Mouse (Mus musculus) kidney, embryonic 14.5 days (tissue): ENCODE results near the gene Hist1h2ah. TPM values are rescaled to one million over a fixed set of nuclear protein-coding genes. Genes with fewer than 3 reads are reported as not detected.
A peak's percentile ranks its signal among the peaks of the same experiment; 100 is the strongest.

Experiments used
- ATAC-seq: fragments of 200-750 bp; cut with Nextera tagmentation; 2 replicates; pipeline ENCODE4 v1.8.0; 2017; ENCODE audit warnings: moderate number of reproducible peaks, mild to moderate bottlenecking, moderate TSS enrichment, moderate library complexity; ENCODE audit not compliant: low FRiP score, low TSS enrichment
- H3K27ac ChIP-seq: fragments of 300-500 bp; sonication (generic); 2 replicates; pipeline ENCODE4 v1.5.1; 2014; ENCODE audit warnings: low read depth, mild to moderate bottlenecking, low read length, moderate library complexity, mixed read lengths
- H3K27me3 ChIP-seq: fragments of 300-500 bp; sonication (generic); 2 replicates; pipeline ENCODE4 v1.6.1; 2014; ENCODE audit warnings: mild to moderate bottlenecking, low read length; ENCODE audit not compliant: control insufficient read depth, insufficient read depth
- H3K36me3 ChIP-seq: fragments of 300-500 bp; sonication (generic); 2 replicates; pipeline ENCODE4 v1.6.1; 2014; ENCODE audit warnings: low read length, mixed read lengths; ENCODE audit not compliant: control insufficient read depth, insufficient read depth
- H3K4me1 ChIP-seq: fragments of 300-500 bp; sonication (generic); 2 replicates; pipeline ENCODE4 v1.6.1; 2014; ENCODE audit warnings: low read length, mixed read lengths; ENCODE audit not compliant: control insufficient read depth, insufficient read depth
- H3K4me2 ChIP-seq: fragments of 300-500 bp; sonication (generic); replicated peaks from 2 replicates; pipeline ENCODE4 v1.6.1; 2014; ENCODE audit warnings: low read depth, mild to moderate bottlenecking, low read length
- H3K4me3 ChIP-seq: fragments of 300-500 bp; sonication (generic); 2 replicates; pipeline ENCODE4 v1.5.1; 2014; ENCODE audit warnings: mild to moderate bottlenecking, low read length
- H3K9ac ChIP-seq: fragments of 300-500 bp; sonication (generic); 2 replicates; pipeline ENCODE4 v1.6.1; 2014; ENCODE audit warnings: low read depth, mild to moderate bottlenecking, low read length, moderate library complexity
- H3K9me3 ChIP-seq: fragments of 300-500 bp; sonication (generic); 2 replicates; pipeline ENCODE4 v1.6.1; 2016; ENCODE audit warnings: low read length; ENCODE audit not compliant: control insufficient read depth
- WGBS: fragments of 180-500 bp; shearing (Covaris S2); extraction: QIAGEN DNeasy Blood & Tissue Kit; methylation state at CpG from one replicate; pipeline ENCODE4 v1.1.7; 2014; 5-methylcytosine and 5-hydroxymethylcytosine counted together
- polyA plus RNA-seq: library from polyadenylated mRNA; unstranded; fragments of >200 nt; fragmentation: Nextera tagmentation; extraction: Ambion mirVana; gene quantifications from 2 replicates; pipeline ENCODE4 v1.2.1, GENCODE M21; 2014

Gene Hist1h2ah
- polyA plus RNA-seq, 1 experiment from 2014 or later: 14.9 TPM

- WGBS: under 1% methylated on average over 20 of the region's 24 CpGs
- Histone ChIP-seq H3K9ac (peak overlapping the region; percentile 69), H3K4me2 (peak overlapping the region; percentile 72), H3K36me3 (no peaks in the 10 kb centered on the region), H3K4me1 (peaks cover 17% of the 10 kb centered on the region), H3K4me3 (peak overlapping the region; percentile 43), H3K27me3 (no peaks in the 10 kb centered on the region), H3K9me3 (no peaks in the 10 kb centered on the region), H3K27ac (peak overlapping the region; percentile 98)
- peak; percentile 7; the same call in 1 of the 2 replicates for ATAC-seq
Measured at GRCm38 (mm10) chr13:22040464-22041141, 5.2 kb upstream of the Hist1h2ah start.

DNA sequence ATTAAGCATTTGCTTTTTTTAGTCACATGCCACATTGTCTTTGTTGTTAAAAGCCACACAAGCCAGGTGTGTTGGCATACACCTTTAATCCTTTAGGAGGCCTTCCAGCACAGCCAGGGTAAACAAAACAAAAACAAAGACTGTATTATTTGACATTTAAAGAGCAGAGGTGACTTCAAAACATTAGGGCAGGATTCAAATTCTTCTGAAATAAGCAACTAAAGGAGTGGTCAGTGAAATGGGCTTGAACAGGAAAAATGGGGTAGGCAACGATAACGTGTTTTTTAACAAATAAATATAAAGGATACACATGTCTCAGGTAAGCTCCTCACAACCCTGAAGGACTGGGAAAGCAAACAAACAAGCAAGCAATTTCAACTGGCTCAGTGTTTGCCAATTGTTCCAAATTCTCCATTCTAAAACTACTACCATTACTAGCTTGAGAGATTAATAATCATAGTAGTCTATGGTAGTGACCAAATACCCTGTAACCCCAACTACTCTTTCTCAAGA lies 4.6 kb upstream of the Hist1h2ah start:
- ATAC-seq: no peak
- Histone ChIP-seq H3K4me1 (peaks cover 17% of the 10 kb centered on the region), H3K27me3 (no peaks in the 10 kb centered on the region), H3K27ac (peak overlapping the region; percentile 98), H3K9me3 (no peaks in the 10 kb centered on the region), H3K4me2 (peak overlapping the region; percentile 72), H3K36me3 (no peaks in the 10 kb centered on the region), H3K9ac (peak overlapping the region; percentile 69), H3K4me3 (peak overlapping the region; percentile 43)
- WGBS: 6% methylated on average over 2 of the region's 2 CpGs

DNA sequence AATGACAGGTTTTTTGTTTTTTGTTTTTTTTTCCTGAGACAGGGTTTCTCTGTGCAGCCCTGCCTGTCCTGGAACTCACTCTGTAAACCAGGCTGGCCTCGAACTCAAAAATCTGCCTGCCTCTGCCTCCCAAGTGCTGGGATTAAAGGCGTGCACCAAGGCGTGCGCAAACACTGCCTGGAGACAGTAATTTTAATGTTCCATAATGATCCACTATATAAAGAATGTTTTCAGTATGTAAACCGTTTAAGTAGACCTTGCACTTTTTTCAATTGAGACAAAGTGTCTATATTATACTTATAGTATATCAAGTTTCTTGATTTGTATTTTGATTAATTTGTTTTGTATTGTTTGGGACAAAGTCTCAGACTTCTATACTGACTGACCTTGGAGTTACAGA lies 4.0 kb upstream of the Hist1h2ah start:
- Histone ChIP-seq H3K36me3 (no peaks in the 10 kb centered on the region), H3K9me3 (no peaks in the 10 kb centered on the region), H3K27ac (peak overlapping the region; percentile 98; the same call in 1 of the 2 replicates), H3K4me2 (peak overlapping the region; percentile 72; the same call in 1 of the 2 replicates), H3K9ac (no peak overlapping the region), H3K27me3 (no peaks in the 10 kb centered on the region), H3K4me1 (peaks cover 17% of the 10 kb centered on the region), H3K4me3 (no peak overlapping the region)
- ATAC-seq: no peak
- WGBS: 64% methylated on average over 5 of the region's 5 CpGs

DNA sequence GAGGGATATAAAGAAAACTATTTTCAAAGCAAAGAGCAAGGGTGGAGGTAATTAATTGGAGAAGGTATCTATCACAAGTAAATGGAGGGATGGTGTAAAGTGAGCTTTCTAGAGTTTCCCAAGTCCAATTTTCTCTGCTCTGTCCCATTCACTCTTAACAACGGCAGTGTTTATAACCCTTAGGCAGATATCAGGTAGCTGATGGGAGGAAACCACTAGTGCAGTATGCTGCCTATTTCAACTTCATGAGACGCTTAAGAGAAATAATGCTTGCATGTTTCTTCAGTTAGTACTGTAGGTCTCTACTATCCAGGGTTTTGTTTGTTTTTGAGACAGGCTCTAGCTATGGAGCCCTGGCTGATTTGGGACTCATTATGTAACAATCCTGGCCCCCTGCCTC lies 2.0 kb upstream of the Hist1h2ah start:
- Histone ChIP-seq H3K4me1 (peaks cover 17% of the 10 kb centered on the region), H3K27me3 (no peaks in the 10 kb centered on the region), H3K36me3 (no peaks in the 10 kb centered on the region), H3K4me3 (no peak overlapping the region), H3K27ac (peak overlapping the region; percentile 96; the same call in 1 of the 2 replicates), H3K9me3 (no peaks in the 10 kb centered on the region), H3K9ac (no peak overlapping the region; the same call in 1 of the 2 replicates), H3K4me2 (peak overlapping the region; percentile 72; the same call in 1 of the 2 replicates)
- 37% methylated on average over 2 of the region's 2 CpGs for WGBS
- ATAC-seq: no peak

DNA sequence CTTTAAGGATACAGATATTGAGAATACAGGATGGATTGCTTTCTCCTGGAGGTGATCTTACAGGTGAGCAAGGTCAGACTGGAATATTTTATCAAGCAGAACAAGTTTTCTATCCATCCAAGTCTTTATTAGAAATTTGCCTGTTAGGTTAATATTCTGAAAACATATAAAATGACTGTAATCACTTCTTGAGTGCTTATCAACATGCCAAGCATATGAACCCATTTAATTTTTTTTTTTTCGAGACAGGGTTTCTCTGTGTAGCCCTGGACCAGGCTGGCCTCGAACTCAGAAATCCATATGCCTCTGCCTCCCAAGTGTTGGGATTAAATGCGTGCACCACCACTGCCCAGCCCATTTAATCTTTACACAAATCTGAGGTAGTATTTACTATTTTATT lies 1.6 kb upstream of the Hist1h2ah start:
- Histone ChIP-seq H3K4me3 (peak overlapping the region; percentile 38), H3K9ac (peak overlapping the region; percentile 69), H3K27ac (peak overlapping the region; percentile 96), H3K9me3 (no peaks in the 10 kb centered on the region), H3K36me3 (no peaks in the 10 kb centered on the region), H3K4me1 (peaks cover 14% of the 10 kb centered on the region), H3K4me2 (peak overlapping the region; percentile 72), H3K27me3 (no peaks in the 10 kb centered on the region)
- ATAC-seq: no peak
- WGBS: 60% methylated on average over 3 of the region's 3 CpGs

GRCm38 (mm10) chr13:22036149-22036956 lies 985 bp upstream of the Hist1h2ah start:
- 3% methylated on average over 16 of the region's 23 CpGs for WGBS
- H3K27ac ChIP-seq: peak overlapping the region; percentile 96
- H3K4me1 ChIP-seq: peaks cover 13% of the 10 kb centered on the region
- H3K4me2 ChIP-seq: peak overlapping the region; percentile 72
- peak overlapping the region; percentile 38 for H3K4me3 ChIP-seq
- no peaks in the 10 kb centered on the region for H3K36me3 ChIP-seq
- H3K27me3 ChIP-seq: no peaks in the 10 kb centered on the region
- ATAC-seq: no peak
- no peaks in the 10 kb centered on the region for H3K9me3 ChIP-seq
- peak overlapping the region; percentile 69 for H3K9ac ChIP-seq

GRCm38 (mm10) chr13:22034443-22035266 lies 713 bp downstream of the Hist1h2ah start:
- H3K27ac ChIP-seq: peak overlapping the region; percentile 96
- no peak for ATAC-seq
- whole genome bisulfite sequencing: 3% methylated on average over 11 of the region's 14 CpGs
- no peaks in the 10 kb centered on the region for H3K9me3 ChIP-seq
- H3K4me3 ChIP-seq: peak overlapping the region; percentile 45
- H3K4me1 ChIP-seq: peaks cover 4% of the 10 kb centered on the region; the same call in 1 of the 2 replicates
- H3K4me2 ChIP-seq: peak overlapping the region; percentile 48
- H3K27me3 ChIP-seq: no peaks in the 10 kb centered on the region
- peak overlapping the region; percentile 67 for H3K9ac ChIP-seq
- H3K36me3 ChIP-seq: no peaks in the 10 kb centered on the region

- 47% methylated on average over 5 of the region's 5 CpGs for WGBS
- no peak for ATAC-seq
- Histone ChIP-seq H3K4me2 (peak overlapping the region; percentile 48), H3K27me3 (no peaks in the 10 kb centered on the region), H3K9me3 (no peaks in the 10 kb centered on the region), H3K36me3 (no peaks in the 10 kb centered on the region), H3K4me1 (peaks cover 4% of the 10 kb centered on the region; the same call in 1 of the 2 replicates), H3K9ac (peak overlapping the region; percentile 67), H3K27ac (peak overlapping the region; percentile 45; the same call in 1 of the 2 replicates), H3K4me3 (peak overlapping the region; percentile 45)
Measured at GRCm38 (mm10) chr13:22033741-22034442, 1.5 kb downstream of the Hist1h2ah start.
